Mouse (Mus musculus): ENCODE measurements around the gene Crb2.

DNA sequence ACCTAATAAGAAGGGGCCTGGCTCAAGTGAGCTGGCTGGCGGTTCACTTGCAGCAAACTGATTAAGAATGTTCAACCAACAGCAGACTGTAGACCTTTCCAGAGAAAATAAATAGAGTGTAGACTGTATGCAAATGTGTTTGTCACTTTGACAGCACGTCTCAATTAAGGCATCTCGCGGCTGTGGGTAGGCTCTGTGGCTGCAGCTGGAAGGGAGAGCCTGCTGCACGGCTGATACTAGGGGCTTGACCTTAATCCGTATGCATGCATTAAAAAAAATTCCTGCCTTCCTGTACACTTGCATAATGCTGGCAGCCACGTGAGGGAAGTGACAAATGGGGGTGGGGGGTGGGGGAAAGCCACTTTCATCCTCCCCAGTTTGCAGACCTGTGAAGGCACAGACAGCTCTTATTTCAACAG, 66.1 kb downstream of the Crb2 start:
- TF ChIP-seq CTCF (IDR thresholded peaks at IDR 0.05; ENCODE audit: low read depth, low read length) = no peak
- TF ChIP-seq POLR2A (IDR thresholded peaks at IDR 0.05; ENCODE audit: extremely low read depth, insufficient read depth, low read length) = no peak

Measured in liver, adult 2 months (tissue).